Mouse (Mus musculus) embryonic facial prominence, embryonic 11.5 days (tissue): ENCODE results near the gene F2rl3. TPM values are rescaled to one million over a fixed set of nuclear protein-coding genes. Genes with fewer than 3 reads are reported as not detected.

Experiments
- ATAC-seq: fragments of 200-750 bp; cut with Nextera tagmentation; replicated peaks from 2 replicates; pipeline ENCODE4 v1.8.0; 2017; ENCODE audit warnings: low read depth; ENCODE audit not compliant: insufficient number of reproducible peaks, low FRiP score, low TSS enrichment
- DNase-seq: peaks from one replicate; pipeline ENCODE4 v3.0.0-alpha.2; 2015; ENCODE audit warnings: low spot score
- H3K27ac ChIP-seq: fragments of 300-500 bp; sonication (generic); replicated peaks from 2 replicates; pipeline ENCODE4 v1.5.1; 2014; ENCODE audit warnings: mild to moderate bottlenecking, low read depth, low read length, control low read depth
- H3K27me3 ChIP-seq: fragments of 300-500 bp; sonication (generic); 2 replicates; pipeline ENCODE4 v1.6.1; 2014; ENCODE audit warnings: mild to moderate bottlenecking, low read length, moderate library complexity, mixed read lengths; ENCODE audit not compliant: control insufficient read depth, insufficient read depth
- H3K36me3 ChIP-seq: fragments of 300-500 bp; sonication (generic); replicated peaks from 2 replicates; pipeline ENCODE4 v1.6.1; 2014; ENCODE audit warnings: low read depth, mild to moderate bottlenecking, low read length, moderate library complexity, mixed read lengths; ENCODE audit not compliant: control insufficient read depth, insufficient read depth
- H3K4me1 ChIP-seq: fragments of 300-500 bp; sonication (generic); 2 replicates; pipeline ENCODE4 v1.6.1; 2014; ENCODE audit warnings: low read length, mixed read lengths; ENCODE audit not compliant: control insufficient read depth, insufficient read depth
- H3K4me2 ChIP-seq: fragments of 300-500 bp; sonication (generic); 2 replicates; pipeline ENCODE4 v1.6.1; 2014; ENCODE audit warnings: low read depth, mild to moderate bottlenecking, control low read depth, low read length, moderate library complexity
- H3K4me3 ChIP-seq: fragments of 300-500 bp; sonication (generic); 2 replicates; pipeline ENCODE4 v1.5.1; 2014; ENCODE audit warnings: low read depth, low read length, control low read depth
- H3K9ac ChIP-seq: fragments of 300-500 bp; sonication (generic); replicated peaks from 2 replicates; pipeline ENCODE4 v1.6.1; 2014; ENCODE audit warnings: mild to moderate bottlenecking, control low read depth, low read length
- H3K9me3 ChIP-seq: fragments of 300-500 bp; sonication (generic); replicated peaks from 2 replicates; pipeline ENCODE4 v1.6.1; 2016; ENCODE audit warnings: mild to moderate bottlenecking, low read length, inconsistent platforms, mixed read lengths; ENCODE audit not compliant: control insufficient read depth
- WGBS: fragments of 180-500 bp; shearing (Covaris S2); extraction: QIAGEN DNeasy Blood & Tissue Kit; methylation state at CpG from one replicate; pipeline ENCODE4 v1.1.7; 2014; 5-methylcytosine and 5-hydroxymethylcytosine counted together
- polyA plus RNA-seq: library from polyadenylated mRNA; unstranded; fragments of >200 nt; fragmentation: Nextera tagmentation; extraction: Ambion mirVana; gene quantifications from 2 replicates; pipeline ENCODE4 v1.2.1, GENCODE M21; 2014

The F2rl3 gene
- polyA plus RNA-seq, 1 experiment from 2014 or later = 2.0 TPM

GRCm38 (mm10) chr8:72756031-72756430 is 5.6 kb upstream of the F2rl3 start:
- WGBS = 98% methylated on average over 2 of the region's 2 CpGs
- no peak for DNase-seq

DNA sequence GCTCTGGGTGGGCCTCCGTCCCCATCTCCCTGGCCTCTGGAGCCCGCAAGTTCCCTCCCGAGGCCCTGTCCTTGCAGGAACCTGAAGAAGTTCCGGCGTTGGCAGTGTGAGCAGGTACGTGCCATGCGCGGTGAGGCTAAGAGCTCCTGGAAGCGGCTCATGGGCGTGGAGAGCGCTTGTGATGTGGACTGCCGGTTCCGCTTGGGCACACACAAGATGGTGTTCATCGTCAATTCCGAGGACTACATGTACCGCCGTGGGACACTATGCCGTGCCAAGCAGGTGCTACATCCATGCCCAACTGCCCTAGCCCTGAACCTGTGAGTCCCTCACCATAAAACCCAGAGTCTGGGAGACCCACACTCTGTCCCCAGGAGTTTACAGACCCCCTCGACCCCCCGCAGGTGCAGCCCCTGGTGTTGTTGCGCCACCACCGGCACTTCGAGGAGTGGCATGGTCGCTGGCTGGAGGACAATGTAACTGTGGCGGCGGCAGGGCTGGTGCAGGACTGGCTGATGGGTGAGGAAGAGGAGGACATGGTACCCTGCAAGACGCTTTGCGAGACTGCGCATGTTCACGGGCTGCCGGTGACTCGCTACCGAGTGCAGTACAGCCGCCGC is 4.8 kb upstream of the F2rl3 start:
- ATAC-seq (no peak), DNase-seq (no peak)
- no peaks in the 10 kb centered on the region for H3K9me3 ChIP-seq
- WGBS = 97% methylated on average over 35 of the region's 35 CpGs
- peaks cover 9% of the 10 kb centered on the region for H3K36me3 ChIP-seq
- H3K4me3 ChIP-seq = no peak overlapping the region
- no peak overlapping the region for H3K9ac ChIP-seq
- no peaks in the 10 kb centered on the region for H3K4me1 ChIP-seq
- H3K4me2 ChIP-seq = no peak overlapping the region
- no peaks in the 10 kb centered on the region for H3K27me3 ChIP-seq
- H3K27ac ChIP-seq = no peak overlapping the region

More at GRCm38 (mm10) chr8:72756031-72756430, 5.6 kb upstream of the F2rl3 start:
- ATAC-seq = no peak
- Histone ChIP-seq H3K4me3 (no peak overlapping the region), H3K9me3 (no peaks in the 10 kb centered on the region), H3K36me3 (peaks cover 11% of the 10 kb centered on the region), H3K9ac (no peak overlapping the region), H3K27ac (no peak overlapping the region), H3K4me2 (no peak overlapping the region), H3K27me3 (no peaks in the 10 kb centered on the region), H3K4me1 (no peaks in the 10 kb centered on the region)

DNA sequence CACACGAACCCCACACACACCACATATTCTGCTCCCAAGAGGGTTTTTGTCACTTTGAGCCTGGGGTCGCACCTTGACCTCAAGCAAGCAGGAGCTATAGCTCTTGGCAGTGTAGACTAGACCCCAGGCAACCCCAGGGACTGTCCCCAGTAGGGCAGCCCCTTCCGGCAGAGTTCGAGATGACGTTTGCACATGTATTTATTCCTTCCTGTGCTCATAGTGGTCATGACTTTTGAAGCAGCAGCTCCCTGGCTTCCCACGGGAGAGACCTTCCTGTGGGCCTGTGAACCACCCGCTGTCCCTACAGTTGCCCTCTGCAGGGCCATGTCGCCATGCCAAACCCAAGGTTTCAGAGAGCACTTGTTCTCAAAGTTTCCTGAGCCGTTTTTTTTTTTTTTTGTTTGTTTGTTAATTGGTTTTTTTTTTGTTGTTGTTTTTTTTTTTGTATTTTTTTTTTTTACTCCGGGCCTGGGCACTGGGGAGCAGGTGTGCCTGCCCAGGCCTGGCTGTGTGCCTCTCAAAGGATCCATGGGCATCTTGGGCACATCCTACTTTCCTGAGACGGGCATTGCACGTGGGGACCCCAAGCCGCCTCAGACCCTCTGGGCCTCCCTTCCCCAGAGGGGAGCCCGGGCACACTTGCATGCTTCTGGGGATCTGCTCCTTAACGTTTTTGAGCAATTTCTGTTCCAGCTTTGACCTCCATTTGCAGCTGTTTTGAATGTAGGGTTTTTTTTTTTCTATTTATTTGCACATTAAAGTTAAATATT is 4.1 kb upstream of the F2rl3 start:
- Histone ChIP-seq H3K27me3 (no peaks in the 10 kb centered on the region), H3K36me3 (peaks cover 9% of the 10 kb centered on the region)
- no peak for ATAC-seq

DNA sequence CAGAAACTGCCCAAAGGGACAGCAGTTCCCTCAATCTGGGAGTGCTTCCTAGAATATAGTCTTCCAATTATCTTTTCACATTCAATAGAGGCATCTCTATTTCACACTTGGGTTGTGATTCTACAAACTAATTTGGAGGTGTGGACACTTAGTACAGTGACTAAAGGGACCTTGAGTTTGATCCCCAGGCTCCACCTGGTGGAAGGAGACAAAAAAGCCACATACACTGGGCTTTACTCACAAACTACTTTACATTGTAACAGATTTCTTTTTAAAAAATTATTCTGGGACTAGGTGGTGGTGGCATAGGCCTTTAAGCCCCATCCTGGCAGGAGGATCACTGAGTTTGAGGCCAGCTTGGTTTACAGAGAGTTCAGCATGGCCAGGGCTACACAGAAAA is 3.4 kb upstream of the F2rl3 start:
- H3K27me3 ChIP-seq = no peaks in the 10 kb centered on the region
- no peak overlapping the region for H3K4me3 ChIP-seq
- no peak for ATAC-seq
- H3K9me3 ChIP-seq = no peaks in the 10 kb centered on the region
- DNase-seq = no peak
- H3K27ac ChIP-seq = no peak overlapping the region
- H3K9ac ChIP-seq = no peak overlapping the region
- no peaks in the 10 kb centered on the region for H3K4me1 ChIP-seq
- H3K36me3 ChIP-seq = peaks cover 9% of the 10 kb centered on the region
- H3K4me2 ChIP-seq = no peak overlapping the region

More for the DNA sequence above, 4.1 kb upstream of the F2rl3 start:
- H3K9ac ChIP-seq = no peak overlapping the region
- no peaks in the 10 kb centered on the region for H3K4me1 ChIP-seq
- WGBS = 89% methylated on average over 15 of the region's 15 CpGs
- no peak overlapping the region for H3K4me3 ChIP-seq
- no peaks in the 10 kb centered on the region for H3K9me3 ChIP-seq
- DNase-seq = no peak
- no peak overlapping the region for H3K4me2 ChIP-seq
- no peak overlapping the region for H3K27ac ChIP-seq

DNA sequence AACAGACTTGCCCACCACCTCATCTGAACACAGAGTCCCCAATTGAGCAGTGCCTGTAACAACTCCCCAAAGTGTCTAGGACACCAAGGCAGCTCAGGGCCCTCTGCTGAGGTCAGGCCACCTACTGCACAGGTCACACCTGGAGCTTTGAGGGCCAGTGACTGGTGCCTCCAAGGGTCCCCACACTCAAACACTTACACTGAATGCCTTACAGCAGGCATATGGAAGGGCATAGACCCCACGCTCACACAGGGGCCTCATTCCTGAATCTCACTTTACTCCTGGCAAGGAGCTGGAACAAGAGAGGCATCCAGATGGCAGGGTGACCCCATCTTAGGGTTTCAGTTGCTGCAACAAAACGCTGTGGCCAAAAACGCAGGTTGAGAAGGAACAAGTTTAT is 1.5 kb upstream of the F2rl3 start:
- DNase-seq (no peak), ATAC-seq (no peak)
- Histone ChIP-seq H3K4me2 (no peak overlapping the region), H3K36me3 (peaks cover 3% of the 10 kb centered on the region), H3K4me3 (no peak overlapping the region), H3K27ac (no peak overlapping the region), H3K4me1 (no peaks in the 10 kb centered on the region), H3K9ac (no peak overlapping the region), H3K27me3 (no peaks in the 10 kb centered on the region), H3K9me3 (no peaks in the 10 kb centered on the region)
- WGBS = 92% methylated on average over 3 of the region's 3 CpGs

DNA sequence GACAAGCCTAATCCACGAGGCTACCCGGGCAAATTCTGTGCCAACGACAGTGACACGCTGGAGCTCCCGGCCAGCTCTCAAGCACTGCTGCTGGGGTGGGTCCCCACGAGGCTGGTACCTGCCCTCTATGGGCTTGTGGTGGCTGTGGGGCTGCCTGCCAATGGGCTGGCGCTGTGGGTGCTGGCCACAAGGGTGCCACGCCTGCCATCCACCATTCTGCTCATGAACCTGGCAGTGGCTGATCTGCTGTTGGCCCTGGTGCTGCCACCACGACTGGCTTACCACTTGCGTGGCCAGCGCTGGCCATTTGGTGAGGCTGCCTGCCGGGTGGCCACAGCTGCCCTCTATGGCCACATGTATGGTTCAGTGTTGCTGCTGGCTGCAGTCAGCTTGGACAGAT is 626 bp downstream of the F2rl3 start:
- Histone ChIP-seq H3K27me3 (no peaks in the 10 kb centered on the region), H3K9ac (no peak overlapping the region), H3K4me1 (no peaks in the 10 kb centered on the region), H3K4me2 (no peak overlapping the region), H3K36me3 (peaks cover 3% of the 10 kb centered on the region), H3K27ac (no peak overlapping the region), H3K9me3 (no peaks in the 10 kb centered on the region), H3K4me3 (no peak overlapping the region)
- 86% methylated on average over 12 of the region's 12 CpGs for WGBS
- ATAC-seq (no peak), DNase-seq (no peak)

- ATAC-seq (no peak), DNase-seq (no peak)
- Histone ChIP-seq H3K9ac (no peak overlapping the region), H3K27me3 (no peaks in the 10 kb centered on the region), H3K27ac (no peak overlapping the region), H3K4me1 (no peaks in the 10 kb centered on the region), H3K4me3 (no peak overlapping the region), H3K9me3 (no peaks in the 10 kb centered on the region), H3K36me3 (no peaks in the 10 kb centered on the region), H3K4me2 (no peak overlapping the region)
- 58% methylated on average over 4 of the region's 4 CpGs for WGBS
These were observed 4.0 kb downstream of the F2rl3 start for GRCm38 (mm10) chr8:72765696-72766095.

DNA sequence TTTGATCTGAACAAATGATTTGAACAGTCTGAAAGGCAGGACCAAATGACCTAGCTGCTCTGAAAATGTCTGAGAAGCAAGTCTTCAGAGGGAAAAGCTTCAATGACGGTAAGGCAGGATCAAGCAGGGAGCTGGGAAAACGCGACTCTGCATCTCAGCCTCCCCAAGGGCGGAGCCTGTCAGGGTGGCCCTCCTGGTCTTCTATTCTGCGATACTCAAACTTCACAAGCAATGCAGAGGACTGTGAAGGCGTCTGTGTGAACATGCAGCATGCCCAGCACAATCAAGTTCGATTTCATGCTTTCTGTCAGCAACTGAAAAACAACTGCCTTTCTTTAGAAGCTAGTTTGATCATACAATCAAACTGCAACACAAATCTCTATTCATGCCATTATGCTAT is 5.1 kb downstream of the F2rl3 start:
- no peaks in the 10 kb centered on the region for H3K9me3 ChIP-seq
- H3K4me3 ChIP-seq = no peak overlapping the region
- DNase-seq (no peak), ATAC-seq (no peak)
- no peak overlapping the region for H3K27ac ChIP-seq
- 30% methylated on average over 7 of the region's 7 CpGs for WGBS
- H3K27me3 ChIP-seq = no peaks in the 10 kb centered on the region
- H3K4me2 ChIP-seq = no peak overlapping the region
- no peaks in the 10 kb centered on the region for H3K4me1 ChIP-seq
- H3K36me3 ChIP-seq = no peaks in the 10 kb centered on the region
- no peak overlapping the region for H3K9ac ChIP-seq
